Mouse (Mus musculus) stomach, embryonic 14.5 days (tissue): ENCODE data around the gene Adgrg1. TPM values are rescaled to one million over a fixed set of nuclear protein-coding genes. Genes with fewer than 3 reads are reported as not detected.

ENCODE experiments used
- ATAC-seq: fragments of 200-750 bp; cut with Nextera tagmentation; 2 replicates; pipeline ENCODE4 v1.8.0; 2017; ENCODE audit warnings: low read depth, moderate TSS enrichment; ENCODE audit not compliant: insufficient number of reproducible peaks, insufficient read depth, low FRiP score
- H3K27ac ChIP-seq: fragments of 300-500 bp; sonication (generic); 2 replicates; pipeline ENCODE4 v1.5.1; 2014; ENCODE audit warnings: mild to moderate bottlenecking, low read length, moderate library complexity, mixed read lengths
- H3K27me3 ChIP-seq: fragments of 300-500 bp; sonication (generic); 2 replicates; pipeline ENCODE4 v1.6.1; 2014; ENCODE audit warnings: low read length, control low read depth, mixed read lengths; ENCODE audit not compliant: control insufficient read depth, insufficient read depth
- H3K36me3 ChIP-seq: fragments of 300-500 bp; sonication (generic); 2 replicates; pipeline ENCODE4 v1.6.1; 2014; ENCODE audit warnings: mild to moderate bottlenecking, control low read depth, low read length, moderate library complexity, mixed read lengths; ENCODE audit not compliant: control insufficient read depth, insufficient read depth
- H3K4me1 ChIP-seq: fragments of 300-500 bp; sonication (generic); 2 replicates; pipeline ENCODE4 v1.6.1; 2014; ENCODE audit warnings: low read length, control low read depth, mixed read lengths; ENCODE audit not compliant: control insufficient read depth, insufficient read depth
- H3K4me2 ChIP-seq: fragments of 300-500 bp; sonication (generic); replicated peaks from 2 replicates; pipeline ENCODE4 v1.6.1; 2014; ENCODE audit warnings: low read depth, low read length, control low read depth
- H3K4me3 ChIP-seq: fragments of 300-500 bp; sonication (generic); 2 replicates; pipeline ENCODE4 v1.5.1; 2014; ENCODE audit warnings: low read depth, low read length, control low read depth
- H3K9ac ChIP-seq: fragments of 300-500 bp; sonication (generic); replicated peaks from 2 replicates; pipeline ENCODE4 v1.6.1; 2014; ENCODE audit warnings: low read depth, mild to moderate bottlenecking, control low read depth, low read length, moderate library complexity, mixed read lengths
- H3K9me3 ChIP-seq: fragments of 300-500 bp; sonication (generic); 2 replicates; pipeline ENCODE4 v1.6.1; 2016; ENCODE audit warnings: low read depth, low read length, control low read depth; ENCODE audit not compliant: control insufficient read depth
- WGBS: fragments of 180-500 bp; shearing (Covaris S2); extraction: QIAGEN DNeasy Blood & Tissue Kit; methylation state at CpG from one replicate; pipeline ENCODE4 v1.1.7; 2014; 5-methylcytosine and 5-hydroxymethylcytosine counted together
- polyA plus RNA-seq: library from polyadenylated mRNA; unstranded; fragments of >200 nt; fragmentation: Nextera tagmentation; extraction: Ambion mirVana; gene quantifications from 2 replicates; pipeline ENCODE4 v1.2.1, GENCODE M21; 2014

The Adgrg1 gene
- polyA plus RNA-seq, 1 experiment from 2014 or later: 43.8 TPM

- no peak overlapping the region for H3K27ac ChIP-seq
- ATAC-seq: no peak
Observed at GRCm38 (mm10) chr8:94995336-94995893, 20.9 kb downstream of the Adgrg1 start.

DNA sequence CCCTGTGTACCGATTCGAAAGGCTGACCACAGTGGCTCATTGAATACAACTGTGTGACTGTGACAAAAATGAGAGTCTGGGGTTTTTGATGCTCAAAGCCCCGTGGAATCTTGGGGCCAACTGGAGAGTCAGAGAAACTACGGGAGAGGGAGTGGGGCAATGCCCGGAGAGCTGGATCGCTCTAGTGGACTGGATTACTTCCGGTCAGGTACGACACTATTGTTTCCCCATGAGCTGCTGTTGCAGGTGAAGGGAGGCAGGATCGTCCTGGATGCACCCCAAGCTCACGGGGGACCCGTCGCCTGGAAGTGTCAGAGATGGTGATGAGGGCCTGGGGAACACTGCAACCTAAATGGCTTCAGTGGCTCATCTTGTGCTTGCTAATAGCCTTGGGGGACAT is 21.5 kb downstream of the Adgrg1 start:
- no peak for ATAC-seq
- 78% methylated on average over 12 of the region's 12 CpGs for WGBS
- H3K4me2 ChIP-seq: no peak overlapping the region
- H3K27ac ChIP-seq: no peak overlapping the region
- H3K9ac ChIP-seq: no peak overlapping the region
- H3K9me3 ChIP-seq: no peaks in the 10 kb centered on the region
- no peaks in the 10 kb centered on the region for H3K36me3 ChIP-seq
- H3K27me3 ChIP-seq: no peaks in the 10 kb centered on the region
- no peak overlapping the region for H3K4me3 ChIP-seq
- H3K4me1 ChIP-seq: peaks cover 49% of the 10 kb centered on the region

More at GRCm38 (mm10) chr8:94995336-94995893, 20.9 kb downstream of the Adgrg1 start:
- H3K4me2 ChIP-seq: no peak overlapping the region
- 75% methylated on average over 5 of the region's 5 CpGs for WGBS
- peaks cover 43% of the 10 kb centered on the region for H3K4me1 ChIP-seq
- no peak overlapping the region for H3K4me3 ChIP-seq
- H3K27me3 ChIP-seq: no peaks in the 10 kb centered on the region
- H3K36me3 ChIP-seq: no peaks in the 10 kb centered on the region
- H3K9me3 ChIP-seq: no peaks in the 10 kb centered on the region
- no peak overlapping the region for H3K9ac ChIP-seq

DNA sequence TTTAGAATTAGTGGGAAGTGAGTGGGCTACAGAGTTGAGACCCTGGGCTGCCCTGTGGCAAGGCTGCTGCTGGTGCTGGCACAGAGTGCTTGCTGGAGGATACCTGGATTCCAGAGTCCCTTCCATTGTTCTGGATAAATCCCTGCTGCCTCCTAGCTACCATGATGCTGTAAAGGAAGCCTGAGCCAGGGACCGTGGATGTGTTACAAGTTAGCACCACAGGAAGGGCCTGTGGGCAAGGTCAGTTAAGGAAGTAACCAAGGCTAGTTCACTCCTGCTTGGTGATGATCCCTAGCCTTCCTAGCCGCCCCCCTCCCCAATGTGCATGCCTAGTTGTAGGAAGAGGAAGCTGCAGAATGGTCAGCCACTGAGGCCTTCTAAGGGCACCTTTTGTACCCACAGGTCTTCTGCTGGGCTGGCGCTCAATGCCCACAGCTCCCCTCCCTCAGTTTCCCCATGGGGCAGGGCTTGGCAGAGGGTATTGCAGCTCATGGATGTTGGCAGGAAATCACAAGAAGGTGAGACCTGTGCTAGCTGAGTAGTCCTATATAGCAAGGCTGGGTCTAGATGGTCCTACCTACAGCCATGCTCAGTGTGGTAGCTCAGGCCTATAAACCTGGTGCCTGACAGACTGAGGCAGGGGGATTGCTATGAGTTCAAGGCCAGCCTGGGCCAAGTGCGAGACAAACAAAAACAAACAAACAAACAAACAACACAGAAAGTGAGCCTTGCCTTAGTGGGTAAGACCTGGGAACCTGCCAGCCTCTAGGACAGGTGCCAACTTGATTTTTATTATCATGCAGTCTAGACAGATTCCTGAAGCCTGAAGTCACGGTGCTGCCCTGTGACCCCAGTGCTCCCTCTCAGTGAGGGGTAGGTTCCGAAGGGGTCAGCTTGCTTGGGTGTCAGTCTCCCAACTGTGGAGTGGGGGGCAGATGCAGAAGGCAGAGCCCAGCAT is 22.6 kb downstream of the Adgrg1 start:
- H3K27me3 ChIP-seq: no peaks in the 10 kb centered on the region
- ATAC-seq: no peak
- H3K27ac ChIP-seq: no peak overlapping the region
- WGBS: 58% methylated on average over 6 of the region's 6 CpGs
- no peak overlapping the region for H3K9ac ChIP-seq
- H3K4me2 ChIP-seq: no peak overlapping the region
- H3K9me3 ChIP-seq: no peaks in the 10 kb centered on the region
- H3K36me3 ChIP-seq: no peaks in the 10 kb centered on the region
- no peak overlapping the region for H3K4me3 ChIP-seq
- H3K4me1 ChIP-seq: peaks cover 51% of the 10 kb centered on the region

- no peaks in the 10 kb centered on the region for H3K27me3 ChIP-seq
- no peaks in the 10 kb centered on the region for H3K36me3 ChIP-seq
- WGBS: 63% methylated on average over 6 of the region's 6 CpGs
- no peak for ATAC-seq
- H3K4me3 ChIP-seq: no peak overlapping the region
- no peaks in the 10 kb centered on the region for H3K9me3 ChIP-seq
- H3K27ac ChIP-seq: no peak overlapping the region; the same call in 1 of the 2 replicates
- H3K9ac ChIP-seq: no peak overlapping the region
- H3K4me2 ChIP-seq: no peak overlapping the region
- H3K4me1 ChIP-seq: peaks cover 48% of the 10 kb centered on the region
Observed at GRCm38 (mm10) chr8:94997857-94998243, 23.3 kb downstream of the Adgrg1 start.

- H3K4me2 ChIP-seq: no peak overlapping the region
- no peak overlapping the region for H3K4me3 ChIP-seq
- H3K27me3 ChIP-seq: no peaks in the 10 kb centered on the region
- ATAC-seq: no peak
- H3K9ac ChIP-seq: no peak overlapping the region
- peak overlapping the region; percentile 27; the same call in 1 of the 2 replicates for H3K27ac ChIP-seq
- H3K4me1 ChIP-seq: peaks cover 43% of the 10 kb centered on the region
- WGBS: 48% methylated on average over 2 of the region's 2 CpGs
- no peaks in the 10 kb centered on the region for H3K9me3 ChIP-seq
- H3K36me3 ChIP-seq: no peaks in the 10 kb centered on the region
Observed at GRCm38 (mm10) chr8:94998431-94998830, 23.9 kb downstream of the Adgrg1 start.

DNA sequence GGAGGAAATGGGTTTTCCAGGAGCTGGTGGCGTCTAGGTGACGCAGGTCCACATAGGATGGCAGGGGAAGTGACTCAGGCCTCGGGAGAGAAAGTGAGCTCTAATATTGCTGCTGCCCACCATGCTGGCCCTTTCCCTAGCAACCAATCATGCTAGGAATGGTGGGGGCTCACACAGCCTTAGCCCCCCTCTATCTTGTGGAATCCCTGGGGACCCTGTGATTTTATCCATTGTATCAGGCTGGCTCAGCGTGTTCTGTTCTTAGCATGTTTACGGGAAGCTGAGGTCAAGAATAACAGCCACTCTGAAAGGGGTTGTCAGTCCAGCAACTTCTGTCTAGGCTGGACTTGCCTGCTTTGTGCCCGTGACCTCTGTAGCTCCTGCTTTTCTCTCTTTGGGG is 24.5 kb downstream of the Adgrg1 start:
- Histone ChIP-seq H3K9me3 (no peaks in the 10 kb centered on the region), H3K27me3 (no peaks in the 10 kb centered on the region), H3K4me3 (no peak overlapping the region), H3K4me2 (no peak overlapping the region), H3K9ac (no peak overlapping the region), H3K4me1 (peaks cover 38% of the 10 kb centered on the region), H3K27ac (peak overlapping the region; percentile 64; the same call in 1 of the 2 replicates), H3K36me3 (no peaks in the 10 kb centered on the region)
- 59% methylated on average over 6 of the region's 6 CpGs for whole genome bisulfite sequencing
- ATAC-seq: no peak

- Histone ChIP-seq H3K4me2 (no peak overlapping the region), H3K27ac (peak overlapping the region; percentile 64; the same call in 1 of the 2 replicates), H3K9me3 (no peaks in the 10 kb centered on the region), H3K27me3 (no peaks in the 10 kb centered on the region), H3K4me1 (peaks cover 35% of the 10 kb centered on the region; the same call in 1 of the 2 replicates), H3K4me3 (no peak overlapping the region), H3K36me3 (no peaks in the 10 kb centered on the region), H3K9ac (no peak overlapping the region)
- no peak for ATAC-seq
- 49% methylated on average over 6 of the region's 6 CpGs for WGBS
Observed at GRCm38 (mm10) chr8:94999956-95000355, 25.4 kb downstream of the Adgrg1 start.

- 24% methylated on average over 5 of the region's 5 CpGs for WGBS
- Histone ChIP-seq H3K27me3 (no peaks in the 10 kb centered on the region), H3K4me1 (peaks cover 32% of the 10 kb centered on the region; the same call in 1 of the 2 replicates), H3K9ac (no peak overlapping the region), H3K9me3 (no peaks in the 10 kb centered on the region), H3K4me3 (no peak overlapping the region), H3K36me3 (peaks cover under 1% of the 10 kb centered on the region; the same call in 1 of the 2 replicates), H3K27ac (peak overlapping the region; percentile 64; the same call in 1 of the 2 replicates), H3K4me2 (no peak overlapping the region)
- ATAC-seq: peak; percentile 46; the same call in 1 of the 2 replicates
Observed at GRCm38 (mm10) chr8:95000684-95001083, 26.1 kb downstream of the Adgrg1 start.
